Mouse (Mus musculus): ENCODE results near the gene Smim26.

GRCm38 (mm10) chr2:144599831-144600687 is 6.2 kb downstream of the Smim26 start, which contains the start of gene Dtd1:
- no peak for TF ChIP-seq GATA1 (IDR thresholded peaks at IDR 0.05; ENCODE audit: low read length)
- no peak for TF ChIP-seq TAL1 (IDR thresholded peaks at IDR 0.05; ENCODE audit: low read length)

Measured in erythroblast, embryonic 14.5 days (primary cell).